Mouse (Mus musculus) erythroblast, embryonic 14.5 days (primary cell): ENCODE measurements around the gene Ninj2. TPM values are rescaled to one million over a fixed set of nuclear protein-coding genes. Genes with fewer than 3 reads are reported as not detected.
"Not testable (repeated sequence)": the region's sequence is repeated elsewhere in the genome, so short reads cannot be mapped to it uniquely, and the experiment has no call there.

ENCODE experiments used
- H3K27me3 ChIP-seq: 2 replicates; pipeline ENCODE4 v1.6.1; 2012; ENCODE audit warnings: inconsistent platforms; ENCODE audit not compliant: control insufficient read depth
- H3K36me3 ChIP-seq: 2 replicates; pipeline ENCODE4 v1.6.1; 2012; ENCODE audit warnings: mild to moderate bottlenecking, inconsistent platforms; ENCODE audit not compliant: control insufficient read depth
- H3K4me1 ChIP-seq: 2 replicates; pipeline ENCODE4 v1.6.1; 2012; ENCODE audit warnings: inconsistent platforms; ENCODE audit not compliant: control insufficient read depth
- H3K4me3 ChIP-seq: replicated peaks from 2 replicates; pipeline ENCODE3; 2012; ENCODE audit warnings: moderate library complexity, mild to moderate bottlenecking, inconsistent platforms
- H3K9me3 ChIP-seq: 2 replicates; pipeline ENCODE4 v1.6.1; 2012; ENCODE audit warnings: low read length, inconsistent platforms, mixed read lengths; ENCODE audit not compliant: control insufficient read depth
- GATA1 ChIP-seq: IDR thresholded peaks from 2 replicates; pipeline ENCODE4 v1.6.1; 2012; ENCODE audit warnings: low read length, inconsistent platforms, mixed read lengths
- TAL1 ChIP-seq: IDR thresholded peaks from 3 replicates; pipeline ENCODE4 v1.6.1; 2012; ENCODE audit warnings: low read length, inconsistent platforms, mixed read lengths
- polyA plus RNA-seq: library from polyadenylated mRNA; stranded (reverse); fragments of >175 nt; gene quantifications from 2 replicates; pipeline ENCODE4 v1.2.3, GENCODE M21; 2012

Ninj2 gene
- polyA plus RNA-seq, 1 experiment, result not detected

DNA sequence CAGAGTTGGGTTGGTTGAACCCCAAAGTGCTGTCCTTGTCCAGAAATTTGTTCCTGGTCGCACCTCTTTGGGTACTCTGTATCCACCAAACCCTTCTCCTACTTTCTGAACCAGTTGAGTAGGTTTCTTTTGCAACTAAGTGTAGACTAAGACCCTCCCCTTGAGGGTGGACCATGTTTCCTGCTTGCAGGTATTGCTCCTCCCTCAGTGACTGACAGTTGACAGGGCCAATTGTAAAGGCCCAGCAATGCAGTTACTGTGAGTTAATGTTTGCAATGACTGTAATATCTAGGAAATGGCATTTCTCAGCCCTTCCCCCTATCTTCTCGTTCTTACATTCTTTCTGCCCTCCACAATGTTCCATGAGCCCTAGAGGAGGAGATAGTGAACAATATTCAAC lies 20.5 kb upstream of the Ninj2 start:
- Histone ChIP-seq H3K27me3 (no peaks in the 10 kb centered on the region), H3K9me3 (no peaks in the 10 kb centered on the region), H3K4me1 (peaks cover 20% of the 10 kb centered on the region), H3K4me3 (no peak overlapping the region), H3K36me3 (no peaks in the 10 kb centered on the region)
- TF ChIP-seq TAL1, result no peak
- TF ChIP-seq GATA1, result no peak

DNA sequence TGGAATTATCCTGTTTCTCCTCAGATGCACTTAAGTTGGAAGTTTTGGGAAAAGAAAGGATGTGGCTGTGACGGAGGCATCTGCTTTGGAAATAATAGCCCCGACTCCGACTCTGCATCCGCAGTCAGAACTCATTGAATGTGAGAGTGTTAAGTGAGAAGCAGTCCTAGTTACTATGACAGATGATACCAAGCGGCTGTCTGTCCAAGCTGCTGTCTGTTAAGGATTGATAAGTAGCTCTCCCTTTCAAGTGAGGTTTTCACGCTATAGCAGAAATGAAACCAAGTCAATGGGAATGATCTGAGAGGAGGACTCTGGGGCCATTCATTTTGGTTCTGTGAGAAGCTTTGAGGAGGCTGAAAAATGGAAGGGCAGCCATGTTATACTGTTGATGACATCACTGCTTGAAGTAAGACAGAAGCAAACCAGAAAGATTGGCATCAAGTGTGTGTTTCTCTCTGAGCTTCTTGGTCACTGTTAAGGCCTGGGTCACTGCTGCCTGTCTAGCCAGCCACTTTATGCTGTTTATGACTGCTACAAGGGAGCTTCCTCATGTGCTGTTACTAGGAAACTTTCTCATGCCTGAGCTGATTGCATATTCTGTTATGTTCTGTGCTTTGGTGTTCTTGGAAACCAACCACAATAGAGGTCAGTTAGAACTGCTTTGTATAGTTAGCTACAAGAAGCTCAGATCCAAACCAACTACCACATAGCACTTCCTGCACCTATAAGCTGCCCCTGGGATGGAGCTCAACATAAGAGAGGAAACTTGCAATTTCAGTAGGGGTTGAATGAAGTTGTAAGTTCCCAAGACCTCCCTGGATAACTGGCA lies 16.3 kb upstream of the Ninj2 start:
- Histone ChIP-seq H3K4me3 (peak overlapping the region; percentile 41), H3K9me3 (no peaks in the 10 kb centered on the region), H3K27me3 (no peaks in the 10 kb centered on the region), H3K4me1 (peaks cover 27% of the 10 kb centered on the region), H3K36me3 (no peaks in the 10 kb centered on the region)
- 0 out of 2 replicates have a peak, but pooled peaks have one; percentile 24 for TF ChIP-seq GATA1
- peak; percentile 63 for TF ChIP-seq TAL1

DNA sequence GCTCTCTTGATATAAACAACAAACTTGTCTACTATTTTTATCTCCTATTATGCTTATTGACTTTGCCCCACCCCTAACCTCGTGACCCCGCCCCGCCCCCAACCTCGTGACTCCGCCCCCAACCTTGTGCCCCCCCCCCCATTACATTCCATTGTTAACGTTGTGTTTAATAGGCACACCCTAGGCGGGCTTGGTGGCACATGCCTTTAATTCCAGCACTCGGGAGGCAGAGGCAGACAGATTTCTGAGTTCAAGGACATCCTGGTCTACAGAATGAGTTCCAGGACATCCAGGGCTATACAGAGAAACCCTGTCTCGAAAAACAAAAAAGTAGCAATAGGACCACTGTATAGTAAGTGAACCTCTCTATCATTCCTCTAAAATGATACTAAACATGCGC lies 13.6 kb upstream of the Ninj2 start:
- no peaks in the 10 kb centered on the region for H3K27me3 ChIP-seq
- H3K36me3 ChIP-seq, result no peaks in the 10 kb centered on the region
- H3K4me1 ChIP-seq, result peaks cover 28% of the 10 kb centered on the region
- no peaks in the 10 kb centered on the region for H3K9me3 ChIP-seq
- no peak overlapping the region for H3K4me3 ChIP-seq
- TF ChIP-seq TAL1, result no peak
- TF ChIP-seq GATA1, result no peak

DNA sequence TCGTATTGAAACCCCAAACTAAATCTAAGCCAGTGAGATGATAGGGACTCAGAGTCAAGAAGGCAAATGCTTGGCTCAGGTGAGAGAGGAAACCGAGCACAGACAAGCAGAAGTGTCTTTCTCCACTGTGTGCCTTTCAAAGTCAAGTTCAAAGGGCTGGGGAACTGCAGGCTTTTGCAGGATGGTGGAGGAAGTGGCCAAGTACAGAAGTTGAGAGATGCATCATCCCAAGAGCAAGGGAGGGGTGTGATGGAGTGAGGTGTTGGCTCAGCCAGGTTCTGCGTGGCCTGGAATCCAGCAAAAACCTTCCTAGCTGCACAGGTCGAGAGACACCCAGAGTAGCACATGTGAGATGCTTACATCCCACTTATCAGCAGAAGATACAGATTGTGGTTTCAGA lies 11.6 kb upstream of the Ninj2 start:
- Histone ChIP-seq H3K27me3 (no peaks in the 10 kb centered on the region), H3K36me3 (no peaks in the 10 kb centered on the region), H3K4me3 (no peak overlapping the region), H3K4me1 (peaks cover 19% of the 10 kb centered on the region), H3K9me3 (no peaks in the 10 kb centered on the region)
- TF ChIP-seq TAL1 (no peak), GATA1 (no peak)

GRCm38 (mm10) chr6:120082251-120082950 lies 10.7 kb upstream of the Ninj2 start:
- Histone ChIP-seq H3K27me3 (no peaks in the 10 kb centered on the region), H3K36me3 (no peaks in the 10 kb centered on the region), H3K4me3 (no peak overlapping the region), H3K4me1 (peaks cover 11% of the 10 kb centered on the region), H3K9me3 (no peaks in the 10 kb centered on the region)
- TF ChIP-seq GATA1 (no peak), TAL1 (no peak)

DNA sequence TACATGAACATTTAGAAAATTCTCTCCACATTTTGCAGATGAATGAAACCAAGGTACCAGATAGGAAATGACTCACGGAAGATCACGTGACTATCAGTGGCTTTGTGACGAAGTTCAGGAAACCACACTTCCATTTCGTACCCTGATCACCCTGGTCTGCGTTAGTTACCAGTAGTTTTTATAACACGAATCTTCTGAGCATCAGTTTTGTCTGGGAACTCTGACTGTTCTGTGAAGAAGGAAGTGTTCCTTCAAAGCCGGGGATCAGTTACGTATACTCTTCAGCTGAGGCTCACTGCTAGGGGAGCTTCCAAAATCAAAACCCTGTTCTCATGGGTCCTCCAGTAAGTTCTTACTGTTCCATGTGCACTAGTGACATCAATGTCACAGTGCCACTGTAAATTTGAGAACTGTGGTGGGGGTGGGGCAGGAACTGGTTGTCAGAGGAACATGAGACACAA lies 10.2 kb upstream of the Ninj2 start:
- TF ChIP-seq TAL1, result no peak
- TF ChIP-seq GATA1, result no peak
- no peaks in the 10 kb centered on the region for H3K36me3 ChIP-seq
- peaks cover 7% of the 10 kb centered on the region for H3K4me1 ChIP-seq
- no peaks in the 10 kb centered on the region for H3K9me3 ChIP-seq
- no peaks in the 10 kb centered on the region for H3K27me3 ChIP-seq
- no peak overlapping the region for H3K4me3 ChIP-seq

GRCm38 (mm10) chr6:120083442-120083841 lies 9.7 kb upstream of the Ninj2 start:
- Histone ChIP-seq H3K4me1 (peaks cover 4% of the 10 kb centered on the region; the same call in 1 of the 2 replicates), H3K9me3 (no peaks in the 10 kb centered on the region), H3K4me3 (no peak overlapping the region), H3K36me3 (no peaks in the 10 kb centered on the region), H3K27me3 (no peaks in the 10 kb centered on the region)
- no peak for TF ChIP-seq TAL1
- TF ChIP-seq GATA1, result no peak

- Histone ChIP-seq H3K4me1 (peaks cover 3% of the 10 kb centered on the region; the same call in 1 of the 2 replicates), H3K9me3 (no peaks in the 10 kb centered on the region), H3K4me3 (no peak overlapping the region), H3K36me3 (no peaks in the 10 kb centered on the region), H3K27me3 (no peaks in the 10 kb centered on the region)
- TF ChIP-seq GATA1 (no peak), TAL1 (no peak)
Observed at GRCm38 (mm10) chr6:120084983-120085382, 8.2 kb upstream of the Ninj2 start.

- Histone ChIP-seq H3K4me1 (peaks cover 3% of the 10 kb centered on the region; the same call in 1 of the 2 replicates), H3K27me3 (no peaks in the 10 kb centered on the region), H3K4me3 (no peak overlapping the region), H3K36me3 (no peaks in the 10 kb centered on the region), H3K9me3 (no peaks in the 10 kb centered on the region)
- no peak for TF ChIP-seq GATA1
- TF ChIP-seq TAL1, result no peak
Observed at GRCm38 (mm10) chr6:120085832-120086231, 7.3 kb upstream of the Ninj2 start.

GRCm38 (mm10) chr6:120087041-120087440 lies 6.1 kb upstream of the Ninj2 start:
- H3K9me3 ChIP-seq, H3K4me1 ChIP-seq, H3K36me3 ChIP-seq, H3K4me3 ChIP-seq, H3K27me3 ChIP-seq: not testable (repeated sequence)
